Mouse (Mus musculus) c-Kit-positive CD71-negative TER-119-negative erythroid progenitor cells, embryonic 14.5 days (primary cell): ENCODE data around the gene Gm13290.
"Not testable (repeated sequence)": the region's sequence is repeated elsewhere in the genome, so short reads cannot be mapped to it uniquely, and the experiment has no call there.

Experiments
- DNase-seq: peaks from one replicate; pipeline ENCODE4 v3.0.0-alpha.2; 2013; ENCODE audit warnings: low read depth

The Gm13290 gene

GRCm38 (mm10) chr4:88773534-88773933, at the start of gene Gm13290:
TSS of gene Gm13290 (plus strand) at chr4:88773834.
- not testable (repeated sequence) for DNase-seq

DNA sequence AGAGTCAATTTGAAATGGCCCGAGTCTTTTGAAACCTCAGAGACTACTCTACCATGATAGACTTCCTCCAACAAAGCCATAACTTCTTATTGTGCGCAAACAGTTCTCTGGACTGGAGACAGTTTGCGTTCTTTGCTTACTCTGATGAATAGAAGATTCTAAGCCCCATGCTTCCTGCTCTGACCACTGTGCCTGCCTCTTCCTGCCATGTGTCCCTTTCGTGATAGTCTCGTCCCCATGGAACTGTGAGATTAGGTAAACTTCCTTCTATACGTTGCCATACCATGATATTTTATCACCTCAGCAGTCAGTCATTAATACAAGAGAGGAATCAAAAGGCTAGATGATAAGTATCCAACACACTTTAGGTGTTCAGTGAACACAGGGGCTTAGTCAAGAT, 46.9 kb upstream of the Gm13290 start:
- DNase-seq = no peak

DNA sequence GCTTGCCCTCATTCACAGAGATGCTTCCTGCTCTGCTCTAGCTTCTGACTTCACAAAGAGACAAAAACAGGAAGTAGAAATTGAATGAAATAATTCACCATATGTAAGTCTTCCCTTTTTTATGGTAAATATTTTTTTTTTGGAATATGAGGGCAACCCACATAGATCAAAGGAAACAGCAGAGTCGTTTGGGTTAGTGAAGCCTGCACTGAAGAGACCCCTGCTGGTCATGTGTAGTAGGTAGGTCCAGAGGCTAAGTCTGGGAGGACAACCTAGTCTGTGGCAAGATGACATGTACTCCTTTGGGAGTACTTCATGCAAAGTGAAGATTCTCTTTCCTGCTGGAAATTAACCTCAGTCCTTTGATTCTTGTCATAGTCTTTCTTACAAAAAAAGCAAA, 46.3 kb upstream of the Gm13290 start:
- no peak for DNase-seq

DNA sequence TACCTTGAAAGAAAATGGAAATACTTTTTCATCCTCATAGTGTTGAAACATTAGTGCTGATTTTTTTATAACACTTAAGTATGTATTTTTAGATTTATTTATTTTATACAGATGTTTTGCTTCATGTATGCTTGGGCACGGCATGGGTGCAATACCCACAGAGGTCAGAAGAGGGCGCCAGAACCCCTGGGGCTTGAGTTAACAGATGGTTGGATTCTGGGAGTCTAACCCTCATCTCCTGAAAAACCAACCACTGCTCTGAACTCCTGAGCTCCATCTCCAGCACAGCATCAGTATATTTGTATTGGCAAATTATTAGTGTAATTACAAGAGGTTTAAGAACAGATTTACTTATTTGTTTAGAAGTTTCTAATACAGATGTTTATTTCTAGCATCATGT, 35.2 kb upstream of the Gm13290 start:
- peak; percentile 64 for DNase-seq

- DNase-seq = no peak
These were observed 34.6 kb upstream of the Gm13290 start for GRCm38 (mm10) chr4:88739036-88739435.

DNA sequence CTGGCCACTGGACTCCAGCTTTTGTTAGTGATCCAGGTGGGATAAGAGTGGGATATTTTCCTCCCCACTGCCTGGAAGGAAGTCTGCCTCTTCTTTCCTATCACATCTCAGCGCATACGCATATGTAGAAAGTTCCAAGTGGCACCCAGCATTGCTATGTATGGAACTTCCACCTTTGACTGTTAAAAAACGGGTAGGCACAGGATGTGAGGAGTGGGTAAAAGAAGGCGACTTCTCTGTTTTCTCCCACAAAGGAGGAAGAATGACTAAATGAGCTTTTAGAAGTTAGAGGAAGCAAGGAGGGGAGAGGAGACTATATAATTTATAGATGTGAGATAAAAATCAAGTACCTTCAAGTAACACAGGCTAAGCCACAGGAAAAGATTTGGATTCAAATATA, 32.2 kb upstream of the Gm13290 start:
- no peak for DNase-seq

DNA sequence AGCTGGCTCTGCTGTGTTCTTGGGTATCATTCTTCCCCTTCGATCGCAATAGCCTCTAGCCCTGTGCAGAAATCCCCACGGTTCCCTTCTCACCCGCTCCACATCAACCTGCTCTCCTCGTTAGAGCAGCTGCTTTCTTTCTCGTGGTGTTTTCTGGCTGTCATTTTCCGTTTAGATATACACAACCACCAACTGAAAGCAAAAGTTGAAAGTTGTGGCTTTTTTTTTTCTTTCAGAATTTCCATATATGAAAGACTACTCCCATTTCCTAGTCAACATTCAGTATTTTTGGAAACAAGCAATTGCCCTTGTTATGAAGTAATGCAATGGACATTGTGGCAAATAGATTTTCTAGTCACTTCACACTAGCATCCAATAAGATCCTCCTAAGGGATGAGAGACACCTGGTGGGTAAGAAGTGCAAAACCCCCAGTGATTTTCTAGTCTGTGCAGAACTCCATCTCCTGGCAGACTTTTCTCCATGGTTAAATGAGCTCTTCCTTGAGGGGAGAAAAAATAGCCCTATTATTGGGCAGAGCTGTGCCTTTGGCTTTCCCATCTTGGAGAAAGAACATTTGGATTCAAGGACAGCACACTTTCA, 30.8 kb upstream of the Gm13290 start:
- no peak for DNase-seq

- no peak for DNase-seq
These were observed 29.4 kb upstream of the Gm13290 start for GRCm38 (mm10) chr4:88744207-88744606.

- no peak for DNase-seq
These were observed 23.7 kb upstream of the Gm13290 start for GRCm38 (mm10) chr4:88749926-88750325.

GRCm38 (mm10) chr4:88754818-88755340, 18.8 kb upstream of the Gm13290 start, which contains the start of gene Gm13271:
TSS of gene Gm13271 (plus strand) at chr4:88754868.
- not testable (repeated sequence) for DNase-seq

DNA sequence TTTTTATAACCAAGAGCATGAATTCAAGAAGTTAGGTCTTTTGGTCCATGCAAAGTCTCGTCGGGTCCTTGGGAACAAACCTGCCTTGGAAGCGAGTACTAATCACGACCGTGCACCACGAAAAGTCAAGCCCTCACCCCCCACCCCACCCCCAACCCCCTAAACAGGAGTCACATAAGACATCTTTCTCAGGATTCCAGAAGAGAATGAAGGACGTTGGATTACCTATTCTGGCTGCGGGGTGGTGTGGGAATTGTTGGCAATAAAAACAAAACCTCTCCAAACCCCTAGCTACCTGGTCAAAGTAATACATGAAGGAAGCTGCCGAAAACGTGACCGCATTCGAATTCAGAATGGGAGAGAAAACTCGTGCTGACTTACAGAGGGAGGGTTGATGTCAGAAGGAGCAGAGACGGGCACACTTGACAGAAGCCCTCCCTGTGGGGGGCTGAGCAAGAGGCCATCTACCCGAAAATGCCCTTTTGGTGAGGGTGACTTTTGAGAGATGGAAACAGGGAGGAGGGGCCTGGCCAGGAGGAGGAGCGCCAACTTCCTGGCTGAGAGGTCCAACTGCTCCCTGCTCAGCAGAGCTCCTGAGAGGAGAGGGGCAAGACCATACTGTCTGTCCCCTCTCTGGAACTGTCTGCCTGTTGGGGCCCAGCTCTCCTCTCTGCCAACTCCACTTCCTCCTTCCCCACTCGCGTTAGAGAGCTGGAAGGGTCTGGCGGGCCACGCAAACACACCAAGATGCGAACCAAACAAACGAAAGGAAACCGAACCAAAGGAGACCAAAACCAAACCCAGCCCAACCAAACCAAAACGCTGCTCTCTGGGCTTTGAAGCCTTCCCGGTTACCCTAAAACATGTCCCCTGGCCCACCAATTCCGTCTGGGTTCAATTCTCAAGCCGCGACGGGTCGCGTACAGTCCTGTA, 16.8 kb upstream of the Gm13290 start:
- not testable (repeated sequence) for DNase-seq

- DNase-seq = not testable (repeated sequence)
These were observed 16.0 kb upstream of the Gm13290 start for GRCm38 (mm10) chr4:88757628-88758031.

DNA sequence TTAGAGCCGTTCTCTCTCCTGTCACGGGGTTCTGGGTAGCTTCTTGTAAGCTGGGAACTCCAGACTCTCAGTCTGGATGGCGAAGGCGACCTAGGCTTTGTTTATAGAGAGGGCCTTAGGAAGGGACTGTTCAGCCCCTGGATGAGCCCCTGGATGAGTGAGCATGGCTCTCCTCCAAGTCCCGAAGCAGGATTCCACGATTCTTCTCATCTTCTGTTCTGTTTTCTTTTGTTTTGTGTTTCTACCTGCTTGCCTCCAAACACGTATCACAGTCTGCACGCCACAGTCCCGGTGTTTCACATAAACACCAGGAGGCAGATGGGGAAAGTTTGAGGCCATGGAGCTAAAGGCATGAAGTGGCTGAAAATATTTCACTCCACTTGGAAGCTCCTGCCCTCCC, 14.9 kb upstream of the Gm13290 start:
- DNase-seq = not testable (repeated sequence)

GRCm38 (mm10) chr4:88759610-88760268, 13.9 kb upstream of the Gm13290 start, which contains the start of gene Gm13283:
TSS of gene Gm13283 (plus strand) at chr4:88760119.
- not testable (repeated sequence) for DNase-seq

- DNase-seq = not testable (repeated sequence)
These were observed 13.2 kb upstream of the Gm13290 start for GRCm38 (mm10) chr4:88760431-88760830.

- DNase-seq = not testable (repeated sequence)
These were observed 11.9 kb upstream of the Gm13290 start for GRCm38 (mm10) chr4:88761776-88762175.

DNA sequence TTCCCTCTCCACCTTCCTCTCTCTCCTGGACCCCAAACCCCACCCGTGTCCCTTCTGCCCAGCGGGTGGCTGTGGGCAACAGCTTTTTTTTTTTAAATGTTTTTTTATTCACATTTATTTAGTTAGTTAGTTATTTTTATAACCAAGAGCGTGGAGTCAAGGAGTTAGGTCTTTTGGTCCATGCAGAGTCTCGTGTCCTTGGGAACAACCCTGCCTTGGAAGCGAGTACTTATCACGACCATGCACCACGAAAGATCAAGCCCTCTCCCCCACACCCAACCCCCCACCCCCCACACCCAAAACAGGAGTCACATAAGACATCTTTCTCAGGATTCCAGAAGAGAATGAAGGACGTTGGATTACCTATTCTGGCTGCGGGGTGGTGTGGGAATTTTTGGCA, 11.3 kb upstream of the Gm13290 start:
- DNase-seq = not testable (repeated sequence)

DNA sequence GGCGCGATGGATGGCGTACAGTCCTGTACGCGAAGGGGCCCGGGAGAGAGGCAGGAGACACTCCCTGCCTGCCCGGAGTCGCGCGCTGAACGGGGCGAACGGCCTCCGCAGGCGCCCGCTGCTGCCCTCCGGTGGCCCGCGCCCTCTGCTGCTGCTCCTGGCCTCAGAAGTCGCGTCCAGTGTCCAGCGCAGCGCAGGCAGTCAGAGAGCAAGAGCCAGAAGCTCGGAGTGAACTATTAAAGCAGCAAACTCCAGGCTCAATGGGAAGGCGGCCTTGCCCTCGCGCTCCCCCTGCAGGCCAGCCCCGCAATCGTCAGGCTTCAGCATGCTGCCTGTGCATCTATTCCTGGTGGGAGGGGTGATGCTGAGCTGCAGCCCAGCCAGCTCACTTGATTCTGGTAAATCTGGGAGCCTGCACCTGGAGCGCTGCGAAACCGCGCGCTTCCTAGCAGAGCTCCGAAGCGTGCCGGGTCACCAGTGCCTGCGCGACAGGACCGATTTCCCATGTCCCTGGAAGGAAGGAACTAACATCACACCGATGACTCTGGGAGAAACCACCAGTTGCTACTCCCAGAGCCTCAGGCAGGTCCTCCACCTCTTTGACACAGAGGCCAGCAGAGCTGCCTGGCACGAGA, 10.1 kb upstream of the Gm13290 start:
- not testable (repeated sequence) for DNase-seq

GRCm38 (mm10) chr4:88776622-88777021, 3.0 kb downstream of the Gm13290 start, which contains the start of gene Gm13289:
TSS of gene Gm13289 (plus strand) at chr4:88776922.
- DNase-seq = not testable (repeated sequence)

DNA sequence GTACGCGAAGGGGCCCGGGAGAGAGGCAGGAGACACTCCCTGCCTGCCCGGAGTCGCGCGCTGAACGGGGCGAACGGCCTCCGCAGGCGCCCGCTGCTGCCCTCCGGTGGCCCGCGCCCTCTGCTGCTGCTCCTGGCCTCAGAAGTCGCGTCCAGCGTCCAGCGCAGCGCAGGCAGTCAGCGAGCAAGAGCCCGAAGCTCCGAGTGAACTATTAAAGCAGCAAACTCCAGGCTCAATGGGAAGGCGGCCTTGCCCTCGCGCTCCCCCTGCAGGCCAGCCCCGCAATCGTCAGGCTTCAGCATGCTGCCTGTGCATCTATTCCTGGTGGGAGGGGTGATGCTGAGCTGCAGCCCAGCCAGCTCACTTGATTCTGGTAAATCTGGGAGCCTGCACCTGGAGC, 5.9 kb downstream of the Gm13290 start, which contains the start of gene Gm13272:
TSS of gene Gm13272 (plus strand) at position 301 of the 400 bp plus-strand sequence.
- not testable (repeated sequence) for DNase-seq

- not testable (repeated sequence) for DNase-seq
These were observed 6.7 kb downstream of the Gm13290 start for GRCm38 (mm10) chr4:88780320-88780719.
